Mouse (Mus musculus) kidney, adult 8-10 months (tissue): ENCODE measurements around the gene Slc9a6.
A peak's percentile ranks its signal among the peaks of the same experiment; 100 is the strongest.

Experiments used
- DNase-seq, 2 experiments: peaks; one replicate each; pipeline ENCODE4 v3.0.0; 2022

The Slc9a6 gene

GRCm38 (mm10) chrX:56609623-56610317 is at the start of gene Slc9a6:
Gene Slc9a6, plus strand, starts transcription at chrX:56609757.
- DNase-seq = peak; percentile 65 to 67

- DNase-seq = peak in 1 of 2 experiments; percentile 2
Observed at GRCm38 (mm10) chrX:56572465-56572864, 37.1 kb upstream of the Slc9a6 start.

- DNase-seq = no peak
Observed at GRCm38 (mm10) chrX:56578200-56578599, 31.4 kb upstream of the Slc9a6 start.

- peak in 1 of 2 experiments; percentile 11 for DNase-seq
Observed at GRCm38 (mm10) chrX:56597219-56597886, 12.2 kb upstream of the Slc9a6 start.

GRCm38 (mm10) chrX:56597887-56598640 is 11.5 kb upstream of the Slc9a6 start, which contains the start of gene Mmgt1:
Gene Mmgt1, minus strand, starts transcription at chrX:56598069.
- DNase-seq = peak; percentile 92 to 96

GRCm38 (mm10) chrX:56606536-56606935 is 3.0 kb upstream of the Slc9a6 start:
- no peak for DNase-seq

GRCm38 (mm10) chrX:56607032-56607710 is 2.4 kb upstream of the Slc9a6 start:
- no peak for DNase-seq

GRCm38 (mm10) chrX:56609285-56609622 is 303 bp upstream of the Slc9a6 start:
- DNase-seq = no peak

GRCm38 (mm10) chrX:56610318-56610694 is 749 bp downstream of the Slc9a6 start:
- DNase-seq = no peak

GRCm38 (mm10) chrX:56615236-56615635 is 5.7 kb downstream of the Slc9a6 start:
- no peak for DNase-seq

- no peak for DNase-seq
Observed at GRCm38 (mm10) chrX:56636185-56636584, 26.6 kb downstream of the Slc9a6 start.

- no peak for DNase-seq
Observed at GRCm38 (mm10) chrX:56640066-56640465, 30.5 kb downstream of the Slc9a6 start.

GRCm38 (mm10) chrX:56649549-56650354 is 40.2 kb downstream of the Slc9a6 start:
- no peak for DNase-seq

- DNase-seq = no peak
Observed at GRCm38 (mm10) chrX:56650355-56650652, 40.7 kb downstream of the Slc9a6 start.

- DNase-seq = peak; percentile 42 to 46
Observed at GRCm38 (mm10) chrX:56650885-56651284, 41.3 kb downstream of the Slc9a6 start.

GRCm38 (mm10) chrX:56651738-56652137 is 42.2 kb downstream of the Slc9a6 start:
- DNase-seq = peak in 1 of 2 experiments; percentile 47

GRCm38 (mm10) chrX:56655686-56656085 is 46.1 kb downstream of the Slc9a6 start:
- DNase-seq = no peak

- DNase-seq = no peak
Observed at GRCm38 (mm10) chrX:56659286-56659685, 49.7 kb downstream of the Slc9a6 start.

- DNase-seq = no peak
Observed at GRCm38 (mm10) chrX:56661143-56661542, 51.6 kb downstream of the Slc9a6 start.

GRCm38 (mm10) chrX:56662316-56662715 is 52.8 kb downstream of the Slc9a6 start:
- DNase-seq = peak in 1 of 2 experiments; percentile 32

- DNase-seq = no peak
Observed at GRCm38 (mm10) chrX:56663377-56663776, 53.8 kb downstream of the Slc9a6 start.

- peak; percentile 54 to 70 for DNase-seq
Observed at GRCm38 (mm10) chrX:56665226-56665973, 55.8 kb downstream of the Slc9a6 start.
